Mouse (Mus musculus): ENCODE measurements around the gene Golt1b.

The Golt1b gene

GRCm38 (mm10) chr6:142384521-142384920, 2.5 kb upstream of the Golt1b start:
- DNase-seq (ENCODE audit: low spot score), result no peak

DNA sequence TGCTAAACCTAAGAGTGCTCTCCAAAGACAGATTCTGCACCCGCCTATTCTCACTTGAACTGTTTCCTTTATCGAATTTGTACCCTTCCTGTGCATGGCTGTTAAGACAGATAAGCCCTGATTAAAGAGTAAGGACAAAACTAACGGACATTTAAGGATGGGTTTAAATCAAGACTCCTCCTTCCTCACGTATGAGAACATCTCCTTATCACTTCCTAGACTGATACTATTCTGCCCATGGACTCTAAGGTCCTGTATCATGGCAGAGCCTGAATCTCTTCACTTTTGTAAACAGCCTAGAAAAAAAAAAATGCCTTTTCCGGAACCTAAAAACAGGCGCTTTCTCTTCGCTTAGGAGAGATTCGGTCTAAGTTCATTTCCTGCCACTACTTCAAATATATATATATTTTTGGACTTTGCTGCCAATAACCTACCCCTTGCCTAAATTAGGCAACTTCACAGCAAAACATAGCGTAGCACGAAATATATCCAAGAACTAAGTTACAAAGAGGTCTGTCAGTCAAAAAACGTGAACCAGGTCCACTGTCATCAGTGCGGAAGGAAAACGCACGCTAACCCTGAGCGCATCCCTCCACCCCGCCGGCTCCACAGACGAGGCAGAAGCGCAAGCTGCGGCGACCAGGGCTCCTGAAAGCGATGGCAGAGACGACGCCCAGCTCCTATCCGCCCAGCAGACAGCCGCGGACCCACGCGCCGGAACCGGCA, 573 bp upstream of the Golt1b start:
- no peak for DNase-seq (ENCODE audit: low spot score)

GRCm38 (mm10) chr6:142387755-142388271, 792 bp downstream of the Golt1b start:
- peak; percentile 19 for DNase-seq (ENCODE audit: low spot score)

DNA sequence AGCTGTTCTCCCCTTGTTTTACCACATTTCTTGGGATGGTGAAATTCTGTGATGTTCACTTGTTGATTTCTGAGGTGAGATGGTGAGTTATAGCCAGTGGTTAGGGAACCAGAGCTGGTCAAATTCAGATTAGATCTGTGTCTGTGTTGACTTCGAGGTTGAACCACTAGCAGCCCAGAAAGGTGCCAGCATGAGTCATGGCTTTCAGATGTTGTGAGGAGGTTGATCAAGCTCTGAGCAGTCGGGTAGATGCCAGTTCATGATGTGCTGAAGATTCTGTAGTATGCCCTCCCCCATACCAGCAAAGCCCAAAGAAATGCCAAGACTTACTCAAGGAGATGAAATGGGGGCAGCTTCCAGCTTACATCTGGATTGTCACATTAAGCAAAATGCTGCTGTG, 2.1 kb downstream of the Golt1b start:
- no peak for DNase-seq (ENCODE audit: low spot score)

GRCm38 (mm10) chr6:142392312-142392711, 5.3 kb downstream of the Golt1b start:
- DNase-seq (ENCODE audit: low spot score), result no peak

GRCm38 (mm10) chr6:142394669-142395068, 7.6 kb downstream of the Golt1b start:
- no peak for DNase-seq (ENCODE audit: low spot score)

DNA sequence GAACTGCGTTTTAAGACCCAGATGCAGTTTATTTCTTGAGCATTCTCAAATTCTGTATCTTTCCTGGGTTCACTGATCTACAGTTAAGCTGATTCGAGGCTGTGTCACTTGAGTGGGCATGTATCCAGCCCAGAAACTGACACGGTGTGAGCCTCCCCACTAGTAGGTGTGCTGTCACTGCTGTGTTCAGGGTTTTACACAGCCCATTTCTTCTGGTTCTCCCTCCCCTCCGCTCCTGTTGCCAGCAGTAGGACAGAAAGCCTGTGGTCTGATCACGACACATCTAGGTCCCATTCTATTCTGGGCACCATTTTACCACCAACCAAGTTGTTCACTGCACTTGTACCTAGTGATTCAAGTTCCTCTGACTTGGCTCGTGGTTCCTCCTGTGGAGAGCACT, 8.7 kb downstream of the Golt1b start:
- no peak for DNase-seq (ENCODE audit: low spot score)

- DNase-seq (ENCODE audit: low spot score), result no peak
Observed at GRCm38 (mm10) chr6:142411140-142411539, 24.1 kb downstream of the Golt1b start.

DNA sequence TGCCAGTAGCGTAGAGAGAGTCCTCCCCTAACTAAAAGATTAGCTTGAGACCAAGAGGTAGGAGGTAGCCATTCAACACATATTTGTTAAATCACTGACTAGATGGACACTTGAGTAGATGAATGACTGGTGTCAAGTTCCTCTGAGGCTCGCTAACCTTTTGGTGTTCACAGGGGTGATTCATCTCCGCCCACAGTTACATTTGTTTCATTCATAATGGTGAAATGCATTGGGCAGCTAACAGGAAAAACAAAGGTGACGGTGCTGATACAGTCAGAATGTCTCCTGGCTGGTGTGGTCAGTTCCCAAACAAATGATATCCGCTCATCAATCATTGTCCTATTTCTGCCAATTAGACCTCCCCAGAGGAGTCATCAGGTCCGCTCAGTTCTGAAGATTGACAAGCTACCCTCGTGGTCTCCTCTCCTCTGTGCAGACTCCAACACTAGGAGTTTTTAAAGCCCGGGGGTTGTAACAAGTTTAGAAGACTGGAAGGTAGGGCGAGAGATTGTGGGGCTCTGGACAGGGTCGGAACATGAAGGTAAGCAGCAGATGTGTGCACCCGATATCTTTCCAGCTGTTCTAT, 26.0 kb downstream of the Golt1b start, which contains the start of gene Spx:
Spx (plus strand) TSS at position 536 of the 586 bp plus-strand sequence.
- no peak for DNase-seq (ENCODE audit: low spot score)

DNA sequence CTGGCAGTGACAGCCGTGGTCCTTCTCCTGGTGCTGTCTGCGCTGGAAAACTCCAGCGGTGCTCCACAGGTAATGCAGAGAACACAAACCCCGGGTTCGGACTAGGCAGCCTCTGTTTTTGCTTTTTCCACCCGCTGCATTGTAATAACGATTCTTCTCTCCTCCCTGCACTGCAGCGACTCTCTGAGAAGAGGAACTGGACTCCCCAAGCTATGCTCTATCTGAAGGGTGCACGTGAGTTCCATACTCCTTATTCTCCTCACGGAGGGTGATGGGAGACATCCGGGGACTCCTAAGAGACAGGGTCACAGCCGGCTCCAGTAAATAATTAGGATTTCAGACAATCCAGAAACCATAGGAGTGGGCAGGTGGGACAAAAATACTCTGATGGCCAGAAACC, 26.8 kb downstream of the Golt1b start:
- peak; percentile 8 for DNase-seq (ENCODE audit: low spot score)

DNA sequence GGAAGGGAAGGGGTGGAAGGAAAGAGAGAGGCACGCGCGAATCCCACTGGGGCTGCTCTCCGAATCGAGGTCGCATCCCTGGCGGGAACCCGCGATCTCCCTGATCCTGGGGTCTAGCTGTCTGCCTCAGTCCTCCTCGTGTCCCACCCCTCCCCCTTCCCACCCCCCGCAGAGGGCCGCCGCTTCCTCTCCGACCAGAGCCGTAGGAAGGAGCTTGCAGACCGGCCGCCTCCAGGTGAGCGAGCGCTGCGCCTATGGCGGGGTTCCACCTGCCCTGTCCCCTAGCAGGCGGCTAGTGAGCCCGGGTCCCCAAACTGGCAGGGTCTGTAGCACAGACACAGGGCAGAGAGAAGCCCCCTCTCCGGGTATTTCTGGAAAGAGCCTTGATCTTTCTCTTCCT, 27.6 kb downstream of the Golt1b start:
- DNase-seq (ENCODE audit: low spot score), result peak; percentile 6

- no peak for DNase-seq (ENCODE audit: low spot score)
Observed at GRCm38 (mm10) chr6:142424976-142425375, 38.0 kb downstream of the Golt1b start.

DNA sequence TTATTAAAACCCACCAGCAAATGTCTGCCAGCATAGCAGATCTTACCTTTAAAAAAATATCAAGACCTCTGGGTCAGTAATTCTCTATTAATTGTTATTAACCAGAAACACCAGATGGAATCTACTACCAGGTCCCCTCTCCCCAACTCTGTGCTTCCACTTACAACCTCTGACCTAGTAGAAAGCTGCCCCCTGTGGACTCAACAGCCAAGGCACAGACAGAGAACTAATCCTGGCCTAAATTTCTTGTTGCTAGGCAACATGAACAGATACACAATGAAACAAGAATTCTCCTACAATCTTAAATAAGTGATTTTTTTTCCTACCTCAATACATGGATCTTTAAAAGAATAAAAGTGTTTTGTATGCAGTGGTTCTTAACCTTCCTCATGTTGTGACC, 42.1 kb downstream of the Golt1b start:
- no peak for DNase-seq (ENCODE audit: low spot score)

DNA sequence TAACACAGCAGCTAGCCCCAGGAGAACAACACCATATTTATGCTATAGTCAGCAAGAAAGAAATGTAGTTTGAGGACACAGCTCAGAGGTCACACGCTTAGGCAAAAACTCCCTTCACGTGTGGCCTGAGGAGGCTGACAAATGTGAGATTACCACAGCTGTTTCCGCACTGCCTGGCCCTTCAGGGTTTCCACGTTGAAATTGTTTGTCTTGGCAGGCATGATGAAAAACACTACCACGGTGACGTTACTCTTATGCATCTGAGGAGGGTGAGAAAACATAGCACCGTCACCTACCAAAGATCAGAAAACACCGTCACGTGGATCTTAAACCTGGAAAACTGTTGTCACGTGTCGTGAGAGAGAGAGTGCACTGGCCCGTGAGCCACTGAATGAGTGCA, 64.4 kb downstream of the Golt1b start:
- no peak for DNase-seq (ENCODE audit: low spot score)

DNA sequence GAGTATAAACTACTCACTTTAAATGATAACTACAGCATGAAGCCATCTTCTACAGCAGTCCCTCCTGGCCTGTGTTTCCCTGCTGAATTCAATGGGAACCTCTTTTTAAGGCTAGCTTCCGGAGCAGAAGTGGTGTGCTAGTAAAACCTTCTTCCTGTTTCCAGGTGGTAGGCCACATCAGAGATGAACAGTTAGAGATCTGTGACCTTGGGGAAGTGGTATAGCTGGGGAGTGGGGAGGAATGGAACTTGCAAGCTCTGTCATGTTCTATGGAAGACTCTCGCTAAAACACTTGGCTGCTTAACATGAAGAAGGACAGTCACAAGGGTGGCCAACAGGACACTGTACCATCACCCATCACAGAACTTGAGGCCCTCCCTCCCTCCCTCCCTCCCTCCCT, 66.3 kb downstream of the Golt1b start:
- DNase-seq (ENCODE audit: low spot score), result no peak
